Mouse (Mus musculus) thymus, postnatal 0 days (tissue): ENCODE results near the gene Uevld. TPM values are rescaled to one million over a fixed set of nuclear protein-coding genes. Genes with fewer than 3 reads are reported as not detected.

ENCODE experiments used
- DNase-seq: peaks from one replicate; pipeline ENCODE4 v3.0.0-alpha.2; 2015; ENCODE audit warnings: low spot score
- polyA plus RNA-seq: library from polyadenylated mRNA; unstranded; fragments of >200 nt; fragmentation: Nextera tagmentation; extraction: Ambion mirVana; gene quantifications from 2 replicates; pipeline ENCODE4 v1.2.1, GENCODE M21; 2015

Gene Uevld
- polyA plus RNA-seq, 1 experiment from 2014 or later = 6.4 TPM

- DNase-seq = no peak
These were observed 81.5 kb downstream of the Uevld start for GRCm38 (mm10) chr7:46876841-46877240.

Other genes starting within 250 kb of the Uevld start
- gene Saal1, start 247.8 kb downstream of the Uevld start, polyA plus RNA-seq = 27.1 and 30.4 TPM in 2 replicates
- gene Saa3, start 242.8 kb downstream of the Uevld start, polyA plus RNA-seq = 15.1 and 17.9 TPM in 2 replicates
- gene Saa4, start 225.9 kb downstream of the Uevld start, polyA plus RNA-seq = 0.08 and 0.18 TPM in 2 replicates
- gene Saa1, start 215.5 kb downstream of the Uevld start, polyA plus RNA-seq = 6.2 and 6.3 TPM in 2 replicates
- gene Saa2, start 206.7 kb downstream of the Uevld start, polyA plus RNA-seq = 2.7 and 2.8 TPM in 2 replicates
- gene Hps5, start 162.5 kb downstream of the Uevld start, polyA plus RNA-seq = 15.1 and 16.8 TPM in 2 replicates
- gene Gtf2h1, start 162.4 kb downstream of the Uevld start, polyA plus RNA-seq = 54.3 and 56.6 TPM in 2 replicates
- 1,216 and 1,339 TPM in 2 replicates for gene Ldha, start 117.1 kb downstream of the Uevld start, polyA plus RNA-seq
- gene Ldhc, start 97.3 kb downstream of the Uevld start, polyA plus RNA-seq = not detected in 2 replicates
- gene Tsg101, start 38.6 kb downstream of the Uevld start, polyA plus RNA-seq = 145 and 152 TPM in 2 replicates
- not detected in 2 replicates for gene Gm9999, start 25.1 kb upstream of the Uevld start, polyA plus RNA-seq
- 14.7 and 15.1 TPM in 2 replicates for gene Spty2d1, start 49.9 kb upstream of the Uevld start, polyA plus RNA-seq
- 20.5 and 21.3 TPM in 2 replicates for gene Tmem86a, start 92.1 kb upstream of the Uevld start, polyA plus RNA-seq
- 0.24 and 0.27 TPM in 2 replicates for gene Ptpn5, start 175.2 kb upstream of the Uevld start, polyA plus RNA-seq
- not detected in 2 replicates for gene Mrgpra6, start 246.4 kb upstream of the Uevld start, polyA plus RNA-seq